In genomic region chr2:46443061-46443685, GRCm38 (mm10) we compare ENCODE assay signal across 8 mouse cellular contexts.
DNase-seq lines count a peak whose midpoint lies in the region; ATAC-seq and TF ChIP-seq lines count a peak whose summit lies in the region.
"Had no signal": no experiment of that assay in that cellular context is flagged by ENCODE, and none has a peak within 500 bp of the region (broad histone marks: within the 10 kb centered on the region; RNA-seq: fewer than 3 reads in every experiment).

No protein-coding gene starts in this region.

- H3K36me3 ChIP-seq in heart, embryonic 10.5 days, result no peaks in the 10 kb centered on the region
- no peaks in the 10 kb centered on the region for H3K36me3 ChIP-seq in stomach, embryonic 15.5 days

- no peaks in the 10 kb centered on the region for H3K9me3 ChIP-seq in heart, embryonic 10.5 days
- no peaks in the 10 kb centered on the region for H3K9me3 ChIP-seq in stomach, embryonic 15.5 days

- POLR2A ChIA-PET in Patski (lab: Charles Lee), result no interaction called here

- peak; percentile 1 for DNase-seq in Patski (ENCODE audit: low read depth, low spot score)
- no peak for DNase-seq in heart, embryonic 10.5 days (ENCODE audit: low spot score)
- DNase-seq in kidney, adult 9 months, result peak; percentile 44
- peak; percentile 51 for DNase-seq in lung, postnatal 25 days (ENCODE audit: low spot score)
- no peak for DNase-seq in right cerebral cortex, postnatal 14 days

- peak; percentile 55 for ATAC-seq in Patski
- ATAC-seq in stomach, embryonic 15.5 days (ENCODE audit: insufficient read depth, low FRiP score, low read depth), result peak; percentile 90

- H3K27me3 ChIP-seq in Patski, result no peaks in the 10 kb centered on the region
- H3K27me3 ChIP-seq in heart, embryonic 10.5 days (ENCODE audit: insufficient read depth, poor library complexity, severe bottlenecking), result no peaks in the 10 kb centered on the region
- no peaks in the 10 kb centered on the region for H3K27me3 ChIP-seq in stomach, embryonic 15.5 days (replicated peaks)

- peak overlapping the region; percentile 6; the same call in 1 of the 2 replicates for H3K4me3 ChIP-seq in cortical plate, adult 2 months (ENCODE audit: insufficient read depth, low read length)
- H3K4me3 ChIP-seq in heart, embryonic 10.5 days, result no peak overlapping the region
- 0 out of 2 replicates have a peak overlapping the region, but pooled peaks have one; percentile 12 for H3K4me3 ChIP-seq in stomach, embryonic 15.5 days (replicated peaks)
- H3K4me3 ChIP-seq: erythroblast, embryonic 14.5 days had no signal

- no peak overlapping the region for H3K27ac ChIP-seq in cortical plate, adult 2 months (ENCODE audit: insufficient read depth, low read length)
- H3K27ac ChIP-seq in heart, embryonic 10.5 days, result peak overlapping the region; percentile 67
- H3K27ac ChIP-seq in stomach, embryonic 15.5 days, result peak overlapping the region; percentile 87

- in situ Hi-C loops in Patski (cut with MboI; ENCODE audit: low pct_unique_long_range_greater_than_20kb), result loop anchor here (25.0 kb wide), 1 partner anchor 1481 kb away; no protein-coding TSS in a partner anchor

- peak overlapping the region; percentile 43 for H3K4me2 ChIP-seq in stomach, embryonic 15.5 days

- CTCF ChIA-PET in Patski (lab: Charles Lee), result interaction anchor here (0.8 to 1.4 kb wide), 2 partner anchors 21 to 1342 kb away, joined by 3 read pairs; no protein-coding TSS in a partner anchor

- 35% methylated on average over 6 of the region's 6 CpGs for WGBS in heart, embryonic 10.5 days
- 11% methylated on average over 6 of the region's 6 CpGs for WGBS in stomach, embryonic 15.5 days

- no peak for TF ChIP-seq POLR2A in cortical plate, adult 2 months (IDR thresholded peaks at IDR 0.05; ENCODE audit: extremely low read depth, insufficient read depth, low read length)

- no peak overlapping the region for H3K9ac ChIP-seq in stomach, embryonic 15.5 days

- no peaks in the 10 kb centered on the region for H3K4me1 ChIP-seq in cortical plate, adult 2 months (ENCODE audit: control insufficient read depth, insufficient read depth, low read length)
- H3K4me1 ChIP-seq in heart, embryonic 10.5 days, result peaks cover 13% of the 10 kb centered on the region; the same call in 1 of the 2 replicates
- H3K4me1 ChIP-seq in stomach, embryonic 15.5 days, result peaks cover 9% of the 10 kb centered on the region; the same call in 1 of the 2 replicates

- no peak for TF ChIP-seq CTCF in Patski (IDR thresholded peaks at IDR 0.05)
- TF ChIP-seq CTCF in cortical plate, adult 2 months (IDR thresholded peaks at IDR 0.05; ENCODE audit: extremely low read depth, insufficient read depth, low read length), result no peak

Comparison
In these comparisons a context has a peak if more than half of its experiments do, and no peak if none do; other contexts are left out.
1. DNase-seq: peak in Patski (single experiment), kidney, adult 9 months (single experiment) and lung, postnatal 25 days (single experiment); none in heart, embryonic 10.5 days (single experiment) and right cerebral cortex, postnatal 14 days (single experiment).